Mouse (Mus musculus) limb, embryonic 14.5 days (tissue): Measurements from ENCODE around the gene Ptpn3. TPM values are rescaled to one million over a fixed set of nuclear protein-coding genes. Genes with fewer than 3 reads are reported as not detected.

Source experiments
- ATAC-seq: fragments of 200-750 bp; cut with Nextera tagmentation; 2 replicates; pipeline ENCODE4 v1.8.0; 2017; ENCODE audit warnings: low read depth, moderate number of reproducible peaks, moderate TSS enrichment; ENCODE audit not compliant: low FRiP score
- DNase-seq: peaks from one replicate; pipeline ENCODE4 v3.0.0-alpha.2; 2015; ENCODE audit warnings: low spot score
- H3K27ac ChIP-seq: fragments of 300-500 bp; sonication (generic); replicated peaks from 2 replicates; pipeline ENCODE4 v1.5.1; 2014; ENCODE audit warnings: low read depth, mild to moderate bottlenecking, low read length, moderate library complexity, mixed read lengths
- H3K27me3 ChIP-seq: fragments of 300-500 bp; sonication (generic); 2 replicates; pipeline ENCODE4 v1.6.1; 2014; ENCODE audit warnings: low read length, mixed read lengths; ENCODE audit not compliant: control insufficient read depth, insufficient read depth
- H3K36me3 ChIP-seq: fragments of 300-500 bp; sonication (generic); 2 replicates; pipeline ENCODE4 v1.6.1; 2014; ENCODE audit warnings: mild to moderate bottlenecking, low read length, moderate library complexity, mixed read lengths; ENCODE audit not compliant: control insufficient read depth, insufficient read depth
- H3K4me1 ChIP-seq: fragments of 300-500 bp; sonication (generic); 2 replicates; pipeline ENCODE4 v1.6.1; 2014; ENCODE audit warnings: antibody characterized with exemption, low read length, mixed read lengths; ENCODE audit not compliant: control insufficient read depth, insufficient read depth
- H3K4me2 ChIP-seq: fragments of 300-500 bp; sonication (generic); replicated peaks from 2 replicates; pipeline ENCODE4 v1.6.1; 2014; ENCODE audit warnings: low read depth, mild to moderate bottlenecking, low read length, moderate library complexity; ENCODE audit not compliant: severe bottlenecking
- H3K4me3 ChIP-seq: fragments of 300-500 bp; sonication (generic); replicated peaks from 2 replicates; pipeline ENCODE4 v1.5.1; 2014; ENCODE audit warnings: low read length
- H3K9ac ChIP-seq: fragments of 300-500 bp; sonication (generic); 2 replicates; pipeline ENCODE4 v1.6.1; 2014; ENCODE audit warnings: mild to moderate bottlenecking, low read depth, low read length, moderate library complexity; ENCODE audit not compliant: severe bottlenecking
- H3K9me3 ChIP-seq: fragments of 300-500 bp; sonication (generic); 2 replicates; pipeline ENCODE4 v1.6.1; 2016; ENCODE audit warnings: low read length; ENCODE audit not compliant: control insufficient read depth
- POLR2A ChIP-seq: fragments of 200-500 bp; IDR thresholded peaks from 2 replicates; pipeline ENCODE4 v1.8.0; 2012; ENCODE audit warnings: inconsistent platforms, mild to moderate bottlenecking, moderate library complexity, borderline replicate concordance; ENCODE audit not compliant: insufficient read depth, insufficient read length; ENCODE audit errors: extremely low read depth
- WGBS: fragments of 180-500 bp; shearing (Covaris S2); extraction: QIAGEN DNeasy Blood & Tissue Kit; methylation state at CpG from one replicate; pipeline ENCODE4 v1.1.7; 2014; 5-methylcytosine and 5-hydroxymethylcytosine counted together
- polyA plus RNA-seq, 2 experiments: library from polyadenylated mRNA; depleted of rRNA in 1 of 2; stranded (reverse) in 1 of 2; unstranded in 1 of 2; fragments of >200 nt; fragmentation: Nextera tagmentation in 1 of 2; extraction: Ambion mirVana in 1 of 2; gene quantifications; 2 replicates each; pipeline versions ENCODE4 v1.2.1 to v1.2.3; 2012 to 2014

Ptpn3 gene
- polyA plus RNA-seq, 2 experiments, result 3.4 to 4.7 TPM

DNA sequence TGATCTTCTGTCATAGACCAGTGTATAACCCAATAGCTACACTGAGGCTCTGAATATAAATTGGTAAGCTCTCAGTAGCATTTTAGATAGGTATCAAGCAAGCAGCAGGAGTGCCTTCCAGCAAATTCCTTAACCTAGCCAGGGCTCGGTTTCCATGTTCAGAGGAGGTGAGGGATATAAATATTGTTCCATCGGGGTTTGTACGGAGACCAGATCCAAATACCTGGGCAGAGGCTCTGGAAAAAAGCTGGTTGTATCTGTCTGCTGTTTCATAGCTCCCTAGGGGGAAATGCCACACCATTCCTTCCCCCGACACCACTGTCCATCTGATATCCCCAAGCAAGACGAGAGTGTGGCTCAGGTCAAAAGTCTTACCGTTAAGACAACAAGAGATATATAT lies 47.2 kb downstream of the Ptpn3 start:
- Histone ChIP-seq H3K9me3 (no peaks in the 10 kb centered on the region), H3K36me3 (no peaks in the 10 kb centered on the region), H3K4me2 (no peak overlapping the region), H3K27me3 (no peaks in the 10 kb centered on the region), H3K4me1 (peaks cover 10% of the 10 kb centered on the region), H3K27ac (no peak overlapping the region), H3K4me3 (no peak overlapping the region), H3K9ac (no peak overlapping the region)
- DNase-seq (no peak), ATAC-seq (no peak)
- no peak for TF ChIP-seq POLR2A
- WGBS, result 62% methylated on average over 6 of the region's 6 CpGs

DNA sequence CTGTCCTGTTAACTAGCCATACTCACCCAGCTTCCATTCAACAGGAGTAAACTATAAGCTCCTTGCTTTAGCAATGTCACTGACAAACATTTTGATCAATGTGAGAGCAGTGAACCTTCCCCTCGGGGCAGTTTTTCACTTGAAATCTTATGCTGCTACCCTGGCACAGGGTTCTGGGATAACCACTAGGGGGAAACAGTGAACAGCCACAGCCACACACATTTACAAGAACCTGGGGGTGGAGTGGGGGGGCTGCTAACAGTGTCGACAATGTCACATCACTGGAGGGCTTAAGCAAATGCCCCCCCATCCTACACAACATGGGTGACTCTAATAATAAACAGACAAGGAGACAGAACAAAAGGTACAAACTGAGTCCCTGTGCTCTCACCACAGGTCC lies 51.0 kb downstream of the Ptpn3 start:
- Histone ChIP-seq H3K9ac (no peak overlapping the region), H3K4me2 (no peak overlapping the region), H3K36me3 (no peaks in the 10 kb centered on the region), H3K4me1 (peaks cover 8% of the 10 kb centered on the region), H3K27me3 (no peaks in the 10 kb centered on the region), H3K9me3 (no peaks in the 10 kb centered on the region), H3K4me3 (no peak overlapping the region), H3K27ac (no peak overlapping the region)
- no peak for ATAC-seq
- no peak for TF ChIP-seq POLR2A
- DNase-seq, result no peak
- 20% methylated on average over 2 of the region's 2 CpGs for WGBS

DNA sequence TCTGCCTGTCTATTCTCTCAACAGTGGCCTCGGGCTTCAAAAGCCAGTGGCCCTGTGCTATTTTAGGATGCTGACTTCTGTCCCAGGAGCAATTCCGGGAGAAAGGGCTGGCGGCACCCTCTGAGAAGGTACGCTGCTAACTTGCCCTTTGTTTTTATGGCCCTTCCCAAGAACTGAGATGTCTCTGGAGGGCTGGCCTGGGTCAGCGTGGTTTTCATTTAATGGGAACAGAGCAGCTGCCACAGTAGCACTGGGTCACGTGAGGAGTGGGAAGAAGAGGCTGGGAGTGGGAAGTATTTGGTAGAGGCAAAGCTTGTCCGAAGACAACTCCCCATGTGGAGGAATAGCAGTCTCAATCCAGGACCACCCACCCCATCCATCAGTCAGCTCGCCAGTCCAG lies 52.5 kb downstream of the Ptpn3 start:
- DNase-seq, result no peak
- H3K27ac ChIP-seq, result no peak overlapping the region

GRCm38 (mm10) chr4:57244874-57245273 lies 56.8 kb downstream of the Ptpn3 start:
- no peak overlapping the region for H3K9ac ChIP-seq
- no peaks in the 10 kb centered on the region for H3K27me3 ChIP-seq
- TF ChIP-seq POLR2A, result no peak
- no peak overlapping the region for H3K27ac ChIP-seq
- 66% methylated on average over 10 of the region's 10 CpGs for WGBS
- no peak for DNase-seq
- H3K36me3 ChIP-seq, result no peaks in the 10 kb centered on the region
- no peaks in the 10 kb centered on the region for H3K9me3 ChIP-seq
- ATAC-seq, result no peak
- H3K4me3 ChIP-seq, result no peak overlapping the region
- H3K4me1 ChIP-seq, result peaks cover 11% of the 10 kb centered on the region
- H3K4me2 ChIP-seq, result no peak overlapping the region

More for the DNA sequence above, 52.5 kb downstream of the Ptpn3 start:
- H3K4me2 ChIP-seq, result no peak overlapping the region
- peak; percentile 44; the same call in 1 of the 2 replicates for ATAC-seq
- H3K4me3 ChIP-seq, result no peak overlapping the region
- H3K36me3 ChIP-seq, result no peaks in the 10 kb centered on the region
- H3K9ac ChIP-seq, result no peak overlapping the region
- no peaks in the 10 kb centered on the region for H3K27me3 ChIP-seq
- no peak for TF ChIP-seq POLR2A
- H3K9me3 ChIP-seq, result no peaks in the 10 kb centered on the region
- 12% methylated on average over 8 of the region's 8 CpGs for WGBS
- peaks cover 11% of the 10 kb centered on the region for H3K4me1 ChIP-seq

DNA sequence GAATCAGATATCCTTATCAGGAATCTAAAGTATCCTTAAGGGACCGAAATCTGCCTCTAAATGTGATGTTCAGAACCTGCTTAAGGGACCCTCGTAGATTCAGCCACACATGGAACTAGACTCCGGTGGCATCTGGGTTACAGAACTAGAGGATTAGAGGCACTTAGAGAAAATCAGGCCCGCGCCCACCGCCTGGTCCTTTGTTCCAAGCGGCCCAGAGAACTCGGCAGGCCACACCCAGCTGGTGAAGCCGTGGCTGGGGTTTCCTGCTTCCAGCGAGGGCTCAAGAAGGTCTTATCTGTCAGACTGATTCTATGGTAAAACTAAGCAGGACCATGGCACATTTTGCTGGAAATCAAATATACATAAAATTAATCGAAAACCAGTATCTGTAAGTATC lies 58.3 kb downstream of the Ptpn3 start:
- Histone ChIP-seq H3K9me3 (no peaks in the 10 kb centered on the region), H3K36me3 (no peaks in the 10 kb centered on the region), H3K27me3 (no peaks in the 10 kb centered on the region), H3K4me3 (no peak overlapping the region), H3K27ac (no peak overlapping the region), H3K9ac (no peak overlapping the region), H3K4me1 (peaks cover 2% of the 10 kb centered on the region; the same call in 1 of the 2 replicates), H3K4me2 (no peak overlapping the region)
- TF ChIP-seq POLR2A, result no peak
- DNase-seq, result no peak
- 68% methylated on average over 11 of the region's 11 CpGs for WGBS
- no peak for ATAC-seq

DNA sequence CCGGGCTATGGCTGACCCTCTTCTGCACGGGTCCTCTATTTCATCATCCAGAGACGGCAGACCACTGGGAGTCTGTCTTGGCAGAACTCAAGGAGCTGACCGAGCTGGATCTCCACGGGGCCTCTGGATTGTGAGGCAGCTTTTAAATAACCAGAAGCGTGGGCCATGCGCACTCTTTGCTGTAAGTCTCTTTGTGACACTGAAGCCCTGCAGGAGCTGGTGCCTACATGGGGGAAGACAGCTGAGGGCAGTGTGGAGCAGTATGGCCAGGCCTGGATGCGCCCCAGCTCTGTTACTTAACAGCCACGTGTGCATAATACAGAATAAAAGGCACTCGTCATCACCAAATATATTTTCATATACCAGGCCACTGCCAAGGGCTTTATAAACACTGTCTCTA lies 60.7 kb downstream of the Ptpn3 start:
- H3K9me3 ChIP-seq, result no peaks in the 10 kb centered on the region
- H3K36me3 ChIP-seq, result no peaks in the 10 kb centered on the region
- H3K9ac ChIP-seq, result no peak overlapping the region
- H3K4me2 ChIP-seq, result no peak overlapping the region
- DNase-seq, result no peak
- H3K27me3 ChIP-seq, result no peaks in the 10 kb centered on the region
- no peak for TF ChIP-seq POLR2A
- WGBS, result 81% methylated on average over 10 of the region's 10 CpGs
- no peak overlapping the region for H3K4me3 ChIP-seq
- H3K27ac ChIP-seq, result no peak overlapping the region
- peaks cover 2% of the 10 kb centered on the region; the same call in 1 of the 2 replicates for H3K4me1 ChIP-seq
- ATAC-seq, result no peak
